Mouse (Mus musculus) limb, embryonic 13.5 days (tissue): ENCODE measurements around the gene Appl1. TPM values are rescaled to one million over a fixed set of nuclear protein-coding genes. Genes with fewer than 3 reads are reported as not detected.
"Not testable (repeated sequence)": the region's sequence is repeated elsewhere in the genome, so short reads cannot be mapped to it uniquely, and the experiment has no call there.

Source experiments
- ATAC-seq: fragments of 200-750 bp; cut with Nextera tagmentation; 2 replicates; pipeline ENCODE4 v1.8.0; 2017; ENCODE audit warnings: low read depth, moderate number of reproducible peaks, moderate TSS enrichment; ENCODE audit not compliant: low FRiP score
- H3K27ac ChIP-seq: fragments of 300-500 bp; sonication (generic); 2 replicates; pipeline ENCODE4 v1.5.1; 2015; ENCODE audit warnings: inconsistent platforms, mild to moderate bottlenecking, moderate library complexity
- H3K27me3 ChIP-seq: fragments of 300-500 bp; sonication (generic); 2 replicates; pipeline ENCODE4 v1.6.1; 2015; ENCODE audit warnings: mild to moderate bottlenecking, inconsistent platforms
- H3K36me3 ChIP-seq: fragments of 300-500 bp; sonication (generic); 2 replicates; pipeline ENCODE4 v1.6.1; 2015; ENCODE audit warnings: inconsistent platforms, mild to moderate bottlenecking, moderate library complexity
- H3K4me1 ChIP-seq: fragments of 300-500 bp; sonication (generic); 2 replicates; pipeline ENCODE4 v1.6.1; 2015; ENCODE audit warnings: inconsistent platforms
- H3K4me2 ChIP-seq: fragments of 300-500 bp; sonication (generic); replicated peaks from 2 replicates; pipeline ENCODE4 v1.6.1; 2015; ENCODE audit warnings: inconsistent platforms, mild to moderate bottlenecking, moderate library complexity
- H3K4me3 ChIP-seq: fragments of 300-500 bp; sonication (generic); 2 replicates; pipeline ENCODE4 v1.5.1; 2015; ENCODE audit warnings: moderate library complexity, mild to moderate bottlenecking, inconsistent platforms
- H3K9ac ChIP-seq: fragments of 300-500 bp; sonication (generic); 2 replicates; pipeline ENCODE4 v1.6.1; 2015; ENCODE audit warnings: mild to moderate bottlenecking, inconsistent platforms
- H3K9me3 ChIP-seq: fragments of 300-500 bp; sonication (generic); 2 replicates; pipeline ENCODE4 v1.6.1; 2016; ENCODE audit warnings: inconsistent platforms
- WGBS: fragments of 180-500 bp; shearing (Covaris S2); methylation state at CpG from one replicate; pipeline ENCODE4 v1.1.7; 2015; 5-methylcytosine and 5-hydroxymethylcytosine counted together
- polyA plus RNA-seq: library from polyadenylated mRNA; unstranded; fragments of >200 nt; fragmentation: Nextera tagmentation; extraction: Ambion mirVana; gene quantifications from 2 replicates; pipeline ENCODE4 v1.2.1, GENCODE M21; 2015

The Appl1 gene
- polyA plus RNA-seq, 1 experiment from 2014 or later, result 51.5 TPM

DNA sequence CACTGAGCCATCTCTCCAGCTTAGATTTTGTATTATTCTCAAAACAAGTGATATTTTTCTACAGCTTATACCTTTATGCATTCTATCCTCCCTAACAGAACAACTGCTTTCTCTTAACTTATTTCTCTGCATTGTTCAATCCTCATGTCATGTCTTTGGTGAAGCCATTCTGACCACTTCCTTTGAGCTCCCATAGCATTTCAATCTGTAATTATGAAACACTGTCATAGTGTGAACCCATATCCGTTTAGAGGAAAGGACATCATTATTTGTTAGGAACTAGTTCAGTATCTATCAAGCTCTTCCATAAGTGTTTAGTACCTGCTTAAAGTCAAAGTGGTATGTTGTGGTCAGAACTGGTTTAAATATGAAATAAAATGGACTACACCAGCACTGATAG, 10.5 kb downstream of the Appl1 start:
- Histone ChIP-seq H3K36me3 (peaks cover 36% of the 10 kb centered on the region), H3K27ac (no peak overlapping the region), H3K27me3 (no peaks in the 10 kb centered on the region), H3K9me3 (no peaks in the 10 kb centered on the region), H3K4me2 (no peak overlapping the region), H3K4me3 (no peak overlapping the region), H3K9ac (no peak overlapping the region), H3K4me1 (no peaks in the 10 kb centered on the region)
- 89% methylated on average over 1 of the region's 1 CpGs for WGBS
- ATAC-seq, result no peak

DNA sequence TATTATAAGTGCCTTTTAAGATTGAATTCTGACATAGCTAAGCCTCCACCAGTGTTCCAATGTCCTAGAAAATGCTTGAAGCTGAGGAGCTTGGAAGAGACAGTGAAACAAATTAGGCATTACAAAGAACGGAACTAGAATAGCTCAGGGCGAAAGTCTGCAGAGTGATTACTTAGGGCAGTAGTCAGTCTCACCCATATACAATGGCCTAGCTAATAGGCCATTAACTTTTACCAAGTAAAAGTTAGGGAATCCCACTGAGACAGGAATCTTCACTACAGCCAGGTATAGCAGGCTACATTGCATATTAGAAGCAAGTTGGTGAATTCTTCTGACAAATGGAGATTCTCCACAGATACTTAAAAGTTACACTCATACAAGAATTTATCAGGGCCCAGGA, 14.9 kb downstream of the Appl1 start:
- H3K9me3 ChIP-seq, H3K4me2 ChIP-seq, H3K4me1 ChIP-seq, H3K27ac ChIP-seq, H3K27me3 ChIP-seq, H3K4me3 ChIP-seq, H3K9ac ChIP-seq, ATAC-seq: not testable (repeated sequence)
- 84% methylated on average over 2 of the region's 2 CpGs for WGBS
- H3K36me3 ChIP-seq, result peaks cover 53% of the 10 kb centered on the region

DNA sequence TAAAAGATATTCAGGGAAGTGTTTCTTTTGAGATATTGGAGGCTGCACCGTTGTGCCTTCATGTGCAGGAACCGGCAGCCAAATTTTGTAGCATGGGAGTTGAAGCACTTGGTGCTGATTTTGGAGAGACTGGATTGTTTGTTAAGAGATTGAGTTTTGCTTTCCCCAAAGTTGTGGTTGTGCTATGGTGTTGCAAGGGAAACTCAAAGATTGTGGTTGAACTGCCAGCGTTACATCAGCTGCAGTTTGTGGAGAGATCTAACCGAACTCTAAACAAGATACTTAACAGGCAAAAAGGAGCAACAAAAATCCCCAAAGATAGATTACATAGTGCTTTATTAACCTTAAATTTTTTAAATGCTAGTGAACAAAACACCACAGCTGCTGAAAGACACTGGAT, 35.5 kb downstream of the Appl1 start:
- WGBS, result 93% methylated on average over 4 of the region's 4 CpGs
- Histone ChIP-seq H3K9me3 (no peaks in the 10 kb centered on the region), H3K4me2 (no peak overlapping the region), H3K4me1 (no peaks in the 10 kb centered on the region), H3K36me3 (peaks cover 53% of the 10 kb centered on the region), H3K4me3 (no peak overlapping the region), H3K9ac (no peak overlapping the region), H3K27me3 (no peaks in the 10 kb centered on the region), H3K27ac (no peak overlapping the region)
- no peak for ATAC-seq

DNA sequence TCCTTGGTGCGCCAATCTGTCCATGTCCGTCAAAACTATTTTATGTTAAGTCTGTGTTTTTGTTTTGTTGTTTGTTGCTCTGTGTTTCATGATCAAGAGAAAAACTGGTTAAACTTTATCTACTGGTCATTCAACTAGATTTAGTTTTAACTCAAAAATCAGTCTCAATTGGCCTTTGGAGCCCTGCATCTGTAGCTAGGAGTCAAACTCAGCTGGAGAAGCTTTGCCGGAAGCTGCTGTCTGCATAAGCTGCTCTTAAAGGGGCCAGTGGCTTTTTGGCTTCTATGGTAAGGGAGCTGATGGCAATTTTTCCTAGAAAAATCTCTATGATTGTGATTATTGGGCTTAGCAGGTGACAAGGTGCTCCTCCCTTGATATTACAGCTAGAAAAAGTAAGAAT, 36.1 kb downstream of the Appl1 start:
- 93% methylated on average over 3 of the region's 3 CpGs for WGBS
- Histone ChIP-seq H3K9ac (no peak overlapping the region), H3K4me1 (no peaks in the 10 kb centered on the region), H3K27me3 (no peaks in the 10 kb centered on the region), H3K4me3 (no peak overlapping the region), H3K27ac (no peak overlapping the region), H3K9me3 (no peaks in the 10 kb centered on the region), H3K36me3 (peaks cover 49% of the 10 kb centered on the region), H3K4me2 (no peak overlapping the region)
- ATAC-seq, result no peak

DNA sequence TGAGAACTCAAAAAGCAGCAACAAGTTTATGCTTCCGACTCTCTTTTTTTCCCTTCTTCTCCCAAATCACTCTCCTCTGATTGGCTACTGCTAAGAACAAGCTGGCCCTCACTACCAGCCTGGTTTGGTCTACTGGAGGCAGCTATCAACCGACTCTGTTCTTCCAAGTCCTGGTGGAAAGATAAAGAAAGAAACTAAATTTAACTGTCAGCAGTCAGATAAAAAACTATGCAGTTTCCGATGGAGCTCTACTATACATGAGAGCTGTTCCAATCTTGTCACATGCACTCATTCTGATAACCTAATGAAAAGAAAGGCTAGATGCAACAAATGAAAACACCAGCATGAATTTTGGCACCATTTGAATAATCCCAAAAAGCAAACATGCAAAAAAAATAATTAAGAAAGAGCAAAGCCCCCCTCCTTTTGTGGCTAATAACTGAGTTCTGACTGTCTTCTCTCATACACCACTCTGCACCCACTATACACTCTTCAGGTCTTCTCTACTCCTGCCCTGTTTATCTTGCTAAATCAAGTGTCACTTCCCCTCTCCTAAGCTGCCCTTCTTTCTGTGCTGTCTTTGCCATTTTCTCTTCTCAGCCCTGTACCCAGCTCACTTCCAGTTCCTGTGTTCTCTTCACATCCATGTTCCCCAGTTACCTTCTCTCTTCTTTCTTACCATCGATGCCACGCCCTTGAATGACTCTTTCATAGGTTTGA, 47.2 kb downstream of the Appl1 start:
- Histone ChIP-seq H3K9me3 (no peaks in the 10 kb centered on the region), H3K27ac (no peak overlapping the region), H3K4me1 (no peaks in the 10 kb centered on the region), H3K36me3 (peaks cover 73% of the 10 kb centered on the region), H3K4me3 (no peak overlapping the region), H3K9ac (no peak overlapping the region), H3K27me3 (no peaks in the 10 kb centered on the region), H3K4me2 (no peak overlapping the region)
- 93% methylated on average over 5 of the region's 5 CpGs for WGBS
- ATAC-seq, result no peak

DNA sequence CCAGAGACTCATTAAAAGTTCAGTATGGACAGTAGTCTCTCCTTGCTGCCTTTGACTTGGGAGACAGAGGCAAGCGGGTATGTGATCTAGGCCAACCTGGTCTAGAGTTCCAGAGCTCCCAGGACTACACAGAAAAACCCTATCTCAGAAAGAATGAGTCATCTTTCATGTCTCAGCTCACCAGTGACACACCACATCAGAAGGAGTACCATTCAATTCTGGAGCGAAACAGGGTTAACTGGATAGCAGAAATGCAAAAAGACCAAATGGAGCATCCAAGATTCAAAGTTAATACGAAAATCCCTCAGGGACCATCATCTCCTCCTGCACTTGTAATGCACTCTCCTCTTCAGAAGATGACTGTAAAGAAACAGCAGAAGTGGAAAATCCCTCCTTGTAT, 51.7 kb downstream of the Appl1 start:
- H3K27ac ChIP-seq, result no peak overlapping the region
- 97% methylated on average over 3 of the region's 3 CpGs for WGBS

DNA sequence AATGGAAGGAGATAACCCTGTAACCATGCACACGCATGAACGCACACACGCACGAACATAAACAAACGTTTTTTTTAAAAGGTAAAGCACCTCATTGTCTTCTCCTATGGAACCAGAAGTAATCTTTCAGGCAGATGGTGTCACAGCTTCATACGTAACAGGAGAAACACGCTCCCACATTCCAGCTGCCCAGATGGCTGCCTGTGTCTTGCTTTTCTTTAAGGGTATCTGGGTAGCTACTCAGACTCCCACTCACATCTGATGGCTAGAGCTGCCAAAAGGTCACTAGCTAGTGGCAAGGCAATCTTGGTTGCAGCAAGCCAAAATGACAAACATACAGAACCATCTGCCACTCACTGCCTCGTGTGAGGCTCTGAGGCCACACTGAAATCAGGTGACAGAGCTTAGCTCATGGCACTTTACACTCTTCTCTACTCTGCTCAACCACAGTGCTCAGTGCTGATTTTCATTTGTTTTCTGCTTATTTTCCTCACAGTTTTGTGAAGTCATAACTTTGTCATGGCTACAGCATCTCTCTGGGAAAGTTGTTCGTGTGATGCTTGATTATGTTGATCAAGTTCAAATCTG, 57.3 kb downstream of the Appl1 start:
- H3K4me2 ChIP-seq, result no peak overlapping the region
- ATAC-seq, result no peak
- 86% methylated on average over 9 of the region's 9 CpGs for WGBS

More for the DNA sequence above, 51.7 kb downstream of the Appl1 start:
- Histone ChIP-seq H3K4me2 (no peak overlapping the region), H3K9me3 (no peaks in the 10 kb centered on the region), H3K27me3 (no peaks in the 10 kb centered on the region), H3K9ac (no peak overlapping the region), H3K4me3 (no peak overlapping the region), H3K4me1 (no peaks in the 10 kb centered on the region), H3K36me3 (peaks cover 46% of the 10 kb centered on the region)
- no peak for ATAC-seq

DNA sequence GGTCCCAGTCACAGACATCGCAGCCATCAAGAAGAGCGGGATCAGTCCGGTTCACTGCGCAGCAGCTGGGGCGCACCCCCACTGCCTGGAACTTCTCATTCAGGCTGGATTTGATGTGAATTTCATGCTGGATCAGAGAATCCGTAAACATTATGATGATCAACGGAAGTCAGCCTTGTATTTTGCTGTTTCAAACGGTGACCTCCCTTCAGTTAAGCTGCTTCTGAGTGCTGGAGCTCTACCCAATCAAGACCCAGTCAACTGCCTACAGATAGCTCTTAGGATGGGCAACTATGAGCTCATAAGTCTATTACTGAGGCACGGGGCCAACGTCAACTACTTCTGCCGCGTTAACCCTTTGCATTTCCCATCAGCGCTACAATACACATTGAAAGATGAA, 59.2 kb downstream of the Appl1 start:
- Histone ChIP-seq H3K4me3 (no peak overlapping the region), H3K9ac (no peak overlapping the region), H3K27me3 (no peaks in the 10 kb centered on the region), H3K36me3 (no peaks in the 10 kb centered on the region; the same call in 1 of the 2 replicates), H3K9me3 (no peaks in the 10 kb centered on the region), H3K4me1 (no peaks in the 10 kb centered on the region), H3K27ac (no peak overlapping the region), H3K4me2 (no peak overlapping the region)
- no peak for ATAC-seq
- 89% methylated on average over 13 of the region's 13 CpGs for WGBS

More for the DNA sequence above, 57.3 kb downstream of the Appl1 start:
- Histone ChIP-seq H3K27me3 (no peaks in the 10 kb centered on the region), H3K27ac (no peak overlapping the region), H3K9me3 (no peaks in the 10 kb centered on the region), H3K4me3 (no peak overlapping the region), H3K9ac (no peak overlapping the region), H3K36me3 (peaks cover 5% of the 10 kb centered on the region), H3K4me1 (no peaks in the 10 kb centered on the region)

DNA sequence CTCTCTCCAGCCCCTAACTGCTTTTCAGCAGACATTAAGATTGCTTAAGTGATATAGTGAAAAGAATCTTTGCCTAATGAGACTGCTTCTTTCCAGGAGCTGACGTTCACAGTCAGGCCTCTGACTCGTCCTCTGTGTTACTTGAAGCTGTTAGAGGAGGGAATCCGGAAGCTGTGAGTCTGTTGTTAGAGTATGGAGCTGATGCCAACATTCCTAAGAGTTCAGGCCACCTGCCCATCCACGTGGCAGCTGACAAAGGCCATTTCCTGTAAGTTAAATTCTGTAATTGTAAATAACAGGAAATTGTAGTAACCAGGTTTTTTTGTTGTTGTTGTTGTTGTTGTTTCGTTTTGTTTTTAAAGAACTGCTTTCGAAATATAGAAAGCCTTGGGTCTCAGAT, 59.8 kb downstream of the Appl1 start:
- no peaks in the 10 kb centered on the region; the same call in 1 of the 2 replicates for H3K36me3 ChIP-seq
- no peak overlapping the region for H3K4me2 ChIP-seq
- H3K9me3 ChIP-seq, result no peaks in the 10 kb centered on the region
- H3K4me1 ChIP-seq, result no peaks in the 10 kb centered on the region
- no peak for ATAC-seq
- 69% methylated on average over 6 of the region's 6 CpGs for WGBS
- no peak overlapping the region for H3K4me3 ChIP-seq
- H3K27me3 ChIP-seq, result no peaks in the 10 kb centered on the region
- H3K27ac ChIP-seq, result no peak overlapping the region
- H3K9ac ChIP-seq, result no peak overlapping the region

DNA sequence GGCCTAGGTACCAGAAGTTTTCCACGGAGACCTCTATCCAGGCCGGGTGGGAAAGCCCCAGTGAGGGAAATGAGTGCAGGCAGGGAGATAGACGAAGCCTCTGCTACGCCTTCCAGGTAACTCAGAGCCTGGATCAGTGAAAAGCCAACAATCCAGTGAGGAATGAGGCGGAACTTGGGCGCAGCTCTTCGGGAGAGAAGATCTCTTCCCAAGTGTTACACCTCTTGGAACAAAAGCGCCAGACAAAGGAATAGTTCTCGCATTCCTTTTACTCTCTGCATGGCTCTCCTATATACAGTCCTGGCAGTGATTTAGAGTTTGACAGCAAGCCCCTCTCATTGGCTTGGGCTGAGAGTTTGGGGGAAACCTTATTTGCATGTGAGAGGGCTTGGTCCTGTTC, 60.6 kb downstream of the Appl1 start:
- WGBS, result 54% methylated on average over 9 of the region's 9 CpGs
- H3K36me3 ChIP-seq, H3K9ac ChIP-seq, H3K9me3 ChIP-seq, H3K4me2 ChIP-seq, H3K27me3 ChIP-seq, H3K27ac ChIP-seq, H3K4me1 ChIP-seq, ATAC-seq, H3K4me3 ChIP-seq: not testable (repeated sequence)

DNA sequence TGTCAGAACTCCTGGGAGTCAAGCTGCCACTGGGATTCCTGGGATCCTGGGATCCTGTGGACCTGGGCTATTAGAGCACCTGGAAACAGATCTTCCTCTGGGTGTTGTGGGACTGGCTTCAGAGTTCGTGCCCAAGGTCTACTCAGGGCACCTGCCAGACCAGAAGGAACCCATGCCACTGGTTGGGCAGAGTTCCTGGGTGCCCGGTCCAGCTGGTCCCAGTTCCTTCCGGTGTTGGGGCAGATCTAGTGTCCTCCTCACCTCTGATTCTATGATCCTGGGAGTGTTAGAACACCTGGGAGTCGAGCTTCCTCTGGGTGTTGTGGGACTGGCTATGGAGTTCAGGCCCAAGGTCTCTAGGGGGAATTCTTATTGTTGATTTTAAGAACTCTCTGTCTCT, 63.6 kb downstream of the Appl1 start:
- WGBS, result 89% methylated on average over 4 of the region's 4 CpGs
- H3K9me3 ChIP-seq, result no peaks in the 10 kb centered on the region

DNA sequence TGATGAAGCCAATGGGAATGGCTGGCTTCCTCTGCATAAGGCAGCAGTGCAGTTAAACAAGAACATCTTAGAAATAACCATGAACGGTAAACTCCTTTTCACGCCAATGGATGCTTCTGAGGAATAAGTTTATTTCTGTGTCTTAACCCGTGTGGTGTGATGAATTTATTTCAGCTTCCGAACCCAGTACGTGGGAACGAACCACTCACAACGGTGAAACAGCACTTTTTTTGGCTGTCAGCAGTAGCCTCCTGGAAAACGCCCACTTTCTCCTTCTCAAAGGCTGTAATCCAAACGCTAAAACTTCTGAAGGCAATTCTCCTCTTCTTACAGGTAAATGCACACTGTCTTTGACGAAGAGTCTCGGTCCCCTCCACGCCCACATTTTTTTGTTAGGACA, 70.1 kb downstream of the Appl1 start:
- Histone ChIP-seq H3K4me1 (no peaks in the 10 kb centered on the region), H3K4me3 (no peak overlapping the region), H3K27me3 (no peaks in the 10 kb centered on the region), H3K4me2 (no peak overlapping the region), H3K9ac (no peak overlapping the region), H3K36me3 (no peaks in the 10 kb centered on the region), H3K27ac (no peak overlapping the region), H3K9me3 (no peaks in the 10 kb centered on the region)
- 84% methylated on average over 12 of the region's 12 CpGs for WGBS
- ATAC-seq, result no peak

More for the DNA sequence above, 63.6 kb downstream of the Appl1 start:
- H3K4me3 ChIP-seq, result no peak overlapping the region
- no peak overlapping the region for H3K9ac ChIP-seq
- H3K27ac ChIP-seq, result no peak overlapping the region
- H3K27me3 ChIP-seq, result no peaks in the 10 kb centered on the region
- no peaks in the 10 kb centered on the region for H3K4me1 ChIP-seq
- no peak for ATAC-seq
- H3K36me3 ChIP-seq, result no peaks in the 10 kb centered on the region
- no peak overlapping the region for H3K4me2 ChIP-seq

DNA sequence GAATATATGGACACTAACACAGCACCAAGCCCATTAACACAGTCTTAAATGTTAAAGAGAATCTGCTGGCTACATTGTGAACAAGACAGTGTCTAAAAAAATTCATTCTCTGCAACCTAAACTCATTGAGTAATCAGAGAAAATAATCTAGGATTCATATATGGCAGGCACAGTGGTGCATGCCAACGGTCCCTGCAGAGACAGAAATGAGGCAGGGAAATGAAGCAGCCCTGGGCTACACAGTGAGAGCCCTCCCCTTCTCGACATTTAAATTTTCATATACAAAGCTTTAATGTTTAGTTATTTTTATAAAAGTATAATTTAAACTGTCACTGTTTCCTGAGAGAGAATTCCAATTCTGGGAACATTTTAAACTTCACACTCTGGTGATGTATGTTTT, 71.5 kb downstream of the Appl1 start:
- Histone ChIP-seq H3K9me3 (no peaks in the 10 kb centered on the region), H3K4me3 (no peak overlapping the region), H3K36me3 (no peaks in the 10 kb centered on the region), H3K27ac (no peak overlapping the region), H3K9ac (no peak overlapping the region), H3K27me3 (no peaks in the 10 kb centered on the region), H3K4me1 (no peaks in the 10 kb centered on the region), H3K4me2 (no peak overlapping the region)
- ATAC-seq, result no peak
- 80% methylated on average over 2 of the region's 2 CpGs for WGBS
